Mouse (Mus musculus) large intestine, adult 2 months (tissue): Measurements from ENCODE around the gene Grin3b. TPM values are rescaled to one million over a fixed set of nuclear protein-coding genes. Genes with fewer than 3 reads are reported as not detected.

Source experiments
- DNase-seq: peaks from one replicate; pipeline ENCODE4 v3.0.0-alpha.2; 2012; ENCODE audit warnings: low read depth, low spot score
- WGBS: fragments of 180-500 bp; shearing (Covaris S2); methylation state at CpG from one replicate; pipeline ENCODE4 v1.1.7; 2018; 5-methylcytosine and 5-hydroxymethylcytosine counted together
- polyA plus RNA-seq: library from polyadenylated mRNA; depleted of rRNA; stranded (reverse); fragments of >200 nt; gene quantifications from 2 replicates; pipeline ENCODE4 v1.2.3, GENCODE M21; 2012; rRNA removed

Grin3b gene
- polyA plus RNA-seq, 1 experiment = not detected

- 74% methylated on average over 15 of the region's 15 CpGs for WGBS
- no peak for DNase-seq
These were observed 53.9 kb downstream of the Grin3b start for GRCm38 (mm10) chr10:80024229-80025043.

GRCm38 (mm10) chr10:80025044-80025347 is 54.5 kb downstream of the Grin3b start:
- no peak for DNase-seq
- 54% methylated on average over 4 of the region's 4 CpGs for WGBS

- DNase-seq = no peak
- WGBS = 53% methylated on average over 10 of the region's 10 CpGs
These were observed 54.9 kb downstream of the Grin3b start for GRCm38 (mm10) chr10:80025463-80025862.

GRCm38 (mm10) chr10:80025889-80026288 is 55.4 kb downstream of the Grin3b start:
- 52% methylated on average over 12 of the region's 12 CpGs for WGBS
- no peak for DNase-seq

Other genes starting within 250 kb of the Grin3b start
- gene Polrmt, start 224.1 kb upstream of the Grin3b start, polyA plus RNA-seq = 57.5 and 63.7 TPM in 2 replicates
- not detected in 2 replicates for gene Fgf22, start 215.6 kb upstream of the Grin3b start, polyA plus RNA-seq
- gene Rnf126, start 203.8 kb upstream of the Grin3b start, polyA plus RNA-seq = 119 and 129 TPM in 2 replicates
- gene Fstl3, start 193.4 kb upstream of the Grin3b start, polyA plus RNA-seq = 12.9 and 13.6 TPM in 2 replicates
- gene Prss57, start 179.8 kb upstream of the Grin3b start, polyA plus RNA-seq = 0.29 and 0.48 TPM in 2 replicates
- 15.4 and 17.6 TPM in 2 replicates for gene Palm, start 177.1 kb upstream of the Grin3b start, polyA plus RNA-seq
- 299 and 402 TPM in 2 replicates for gene Misp, start 149.7 kb upstream of the Grin3b start, polyA plus RNA-seq
- 255 and 340 TPM in 2 replicates for gene Ptbp1, start 116.3 kb upstream of the Grin3b start, polyA plus RNA-seq
- 1.6 and 1.8 TPM in 2 replicates for gene Prtn3, start 96.2 kb upstream of the Grin3b start, polyA plus RNA-seq
- gene Plppr3, start 96.1 kb upstream of the Grin3b start, polyA plus RNA-seq = 3.4 and 4.6 TPM in 2 replicates
- gene Elane, start 84.5 kb upstream of the Grin3b start, polyA plus RNA-seq = not detected in 2 replicates
- gene Cfd, start 79.9 kb upstream of the Grin3b start, polyA plus RNA-seq = 166 and 209 TPM in 2 replicates
- 28.6 and 36.5 TPM in 2 replicates for gene Med16, start 61.8 kb upstream of the Grin3b start, polyA plus RNA-seq
- gene Gm26602, start 59.9 kb upstream of the Grin3b start, polyA plus RNA-seq = not detected in 2 replicates
- gene Kiss1r, start 53.7 kb upstream of the Grin3b start, polyA plus RNA-seq = 1.9 and 3.0 TPM in 2 replicates
- gene R3hdm4, start 49.5 kb upstream of the Grin3b start, polyA plus RNA-seq = 92.4 and 94.6 TPM in 2 replicates
- gene Arid3a, start 43.7 kb upstream of the Grin3b start, polyA plus RNA-seq = 3.6 and 9.1 TPM in 2 replicates
- 29.6 and 40.8 TPM in 2 replicates for gene Wdr18, start 10.6 kb upstream of the Grin3b start, polyA plus RNA-seq
- 194 and 223 TPM in 2 replicates for gene Tmem259, start 13.6 kb downstream of the Grin3b start, polyA plus RNA-seq
- gene Cnn2, start 17.9 kb downstream of the Grin3b start, polyA plus RNA-seq = 49.1 and 56.1 TPM in 2 replicates
- 17.3 and 24.5 TPM in 2 replicates for gene Abca7, start 25.8 kb downstream of the Grin3b start, polyA plus RNA-seq
- gene Arhgap45, start 45.9 kb downstream of the Grin3b start, polyA plus RNA-seq = 33.5 and 42.4 TPM in 2 replicates
- 146 and 172 TPM in 2 replicates for gene Polr2e, start 69.1 kb downstream of the Grin3b start, polyA plus RNA-seq
- 282 and 473 TPM in 2 replicates for gene Gpx4, start 76.5 kb downstream of the Grin3b start, polyA plus RNA-seq
- gene Sbno2, start 134.9 kb downstream of the Grin3b start, polyA plus RNA-seq = 67.2 and 91.7 TPM in 2 replicates
- 112 and 115 TPM in 2 replicates for gene Stk11, start 145.1 kb downstream of the Grin3b start, polyA plus RNA-seq
- gene Atp5d, start 167.9 kb downstream of the Grin3b start, polyA plus RNA-seq = 1,215 and 1,440 TPM in 2 replicates
- 5.0 TPM in 2 replicates for gene Cbarp, start 170.1 kb downstream of the Grin3b start, polyA plus RNA-seq
- 62.7 and 89.3 TPM in 2 replicates for gene Midn, start 177.6 kb downstream of the Grin3b start, polyA plus RNA-seq
- 52.6 and 63.1 TPM in 2 replicates for gene Cirbp, start 195.3 kb downstream of the Grin3b start, polyA plus RNA-seq
- 15.9 and 18.2 TPM in 2 replicates for gene 1600002K03Rik, start 202.2 kb downstream of the Grin3b start, polyA plus RNA-seq
- gene Efna2, start 208.8 kb downstream of the Grin3b start, polyA plus RNA-seq = 0.95 and 1.1 TPM in 2 replicates